Mouse (Mus musculus): ENCODE measurements at regions not wholly inside any gene's neighbourhood (a gene's known extent, or its start where the extent isn't known, plus 50 kb on each side); places are given as distances from the start of the nearest gene placed in this dataset.
A peak's percentile ranks its signal among the peaks of the same experiment; 100 is the strongest.

DNA sequence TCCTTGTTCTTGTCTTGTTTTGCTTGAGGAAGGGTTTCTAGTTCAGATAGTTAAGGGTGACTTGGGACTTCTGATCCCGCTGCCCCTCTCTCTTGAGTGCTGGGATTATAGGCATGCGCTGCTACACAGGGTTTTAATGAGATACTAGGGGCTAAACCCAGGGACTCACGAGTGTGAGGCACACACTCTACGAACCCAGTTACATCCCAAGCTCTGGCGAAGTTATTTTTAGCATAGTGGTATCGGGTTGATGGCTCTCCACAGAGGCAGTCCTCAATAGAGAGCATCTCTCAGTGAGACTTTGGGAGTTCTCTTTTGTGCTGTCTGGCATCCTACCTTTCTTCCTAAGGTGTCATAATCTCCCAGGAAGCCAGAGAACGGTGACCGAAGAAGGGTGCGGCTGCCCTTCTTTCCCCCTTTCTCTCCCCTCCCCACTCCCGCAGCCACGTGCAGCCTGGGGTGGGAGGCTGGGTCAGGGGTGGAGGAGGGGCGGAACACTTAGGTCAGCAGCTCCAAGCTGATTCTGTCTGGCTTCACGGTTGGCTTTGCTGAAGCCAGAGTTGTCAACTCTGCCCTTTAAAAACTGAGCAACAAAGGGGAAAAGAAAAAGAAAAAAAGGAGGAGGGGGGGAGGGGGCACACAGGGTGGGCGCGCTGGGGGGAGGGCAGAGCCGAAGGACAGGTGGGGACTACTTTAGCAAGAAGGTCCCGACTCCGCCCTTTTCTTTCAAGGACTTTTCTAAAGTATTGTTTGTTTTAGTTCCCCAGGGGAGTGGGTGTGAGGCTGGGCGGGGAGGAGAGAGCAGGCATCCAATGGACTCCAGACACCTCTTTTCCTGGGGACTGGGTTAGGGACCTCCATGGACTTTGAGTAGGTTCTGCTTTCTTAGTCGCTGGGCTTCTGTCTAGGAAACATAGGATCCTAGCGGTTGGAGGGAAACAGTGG is 70.4 kb upstream of the Igfbp5 start:
- H3K27ac ChIP-seq (replicated peaks in 1 of 2; ENCODE audit: control insufficient read depth in 1 of 2, insufficient read depth in 1 of 2, low read depth in 2 of 2, low read length in 2 of 2), result peak overlapping the region; percentile 77 to 93
- no peaks in the 10 kb centered on the region for H3K27me3 ChIP-seq (ENCODE audit: control insufficient read depth, insufficient read depth, low read length)
- H3K4me3 ChIP-seq (ENCODE audit: control insufficient read depth in 1 of 2, insufficient read depth in 1 of 2, low read depth in 1 of 2, low read length in 2 of 2), result peak overlapping the region; percentile 2 to 15; a peak in 1 of 4 replicates
- H3K4me1 ChIP-seq (ENCODE audit: control insufficient read depth in 2 of 2, insufficient read depth in 2 of 2, low read length in 2 of 2), result peaks cover 26 to 51% of the 10 kb centered on the region in 2 experiments
- no peaks in the 10 kb centered on the region for H3K36me3 ChIP-seq (ENCODE audit: control insufficient read depth, insufficient read depth, low read length)
- WGBS, result 7% methylated on average over 21 of the region's 21 CpGs
- H3K9ac ChIP-seq (ENCODE audit: low read length), result peak overlapping the region; percentile 35
- peak; percentile 61 for ATAC-seq (ENCODE audit: insufficient number of reproducible peaks, insufficient read depth, low FRiP score, low read depth)
- no peaks in the 10 kb centered on the region for H3K9me3 ChIP-seq (ENCODE audit: control insufficient read depth, low read length)
- H3K4me2 ChIP-seq (ENCODE audit: low read length), result peak overlapping the region; percentile 55

GRCm38 (mm10) chr1:72944221-72944620 is 69.5 kb upstream of the Igfbp5 start:
- ATAC-seq (ENCODE audit: insufficient number of reproducible peaks, insufficient read depth, low FRiP score, low read depth), result peak; percentile 54
- Histone ChIP-seq H3K4me2 (ENCODE audit: low read length) (peak overlapping the region; percentile 55), H3K27me3 (ENCODE audit: control insufficient read depth, insufficient read depth, low read length) (no peaks in the 10 kb centered on the region), H3K9ac (ENCODE audit: low read length) (no peak overlapping the region; the same call in 1 of the 2 replicates), H3K4me1 (ENCODE audit: control insufficient read depth in 2 of 2, insufficient read depth in 2 of 2, low read length in 2 of 2) (peaks cover 26 to 51% of the 10 kb centered on the region in 2 experiments), H3K4me3 (ENCODE audit: control insufficient read depth in 1 of 2, insufficient read depth in 1 of 2, low read depth in 1 of 2, low read length in 2 of 2) (no peak overlapping the region), H3K9me3 (ENCODE audit: control insufficient read depth, low read length) (no peaks in the 10 kb centered on the region), H3K27ac (replicated peaks in 1 of 2; ENCODE audit: control insufficient read depth in 1 of 2, insufficient read depth in 1 of 2, low read depth in 2 of 2, low read length in 2 of 2) (peak overlapping the region; percentile 77 to 93), H3K36me3 (ENCODE audit: control insufficient read depth, insufficient read depth, low read length) (no peaks in the 10 kb centered on the region)
- 16% methylated on average over 3 of the region's 3 CpGs for WGBS

DNA sequence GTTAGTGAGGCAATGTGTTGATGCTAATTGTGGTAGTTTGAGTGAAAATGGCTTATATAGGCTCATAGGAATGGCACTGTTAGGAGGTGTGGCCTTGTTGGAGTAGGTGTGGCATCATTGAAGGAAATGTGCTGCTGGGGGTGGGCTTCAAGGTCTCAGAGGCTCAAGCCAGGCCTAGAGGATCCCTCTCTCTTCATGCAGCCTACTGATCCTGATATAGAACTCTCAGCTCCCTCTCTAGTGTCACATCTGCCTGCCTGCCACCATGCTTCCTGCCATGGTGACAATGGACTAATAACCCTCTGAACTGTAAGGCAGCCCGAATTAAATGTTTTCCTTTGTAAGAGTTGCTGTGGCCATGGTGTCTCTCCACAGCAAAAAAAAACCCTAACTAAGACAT is 68.4 kb upstream of the Igfbp5 start:
- Histone ChIP-seq H3K4me3 (ENCODE audit: control insufficient read depth in 1 of 2, insufficient read depth in 1 of 2, low read depth in 1 of 2, low read length in 2 of 2) (no peak overlapping the region), H3K4me1 (ENCODE audit: control insufficient read depth in 2 of 2, insufficient read depth in 2 of 2, low read length in 2 of 2) (peaks cover 26 to 51% of the 10 kb centered on the region in 2 experiments), H3K27me3 (ENCODE audit: control insufficient read depth, insufficient read depth, low read length) (no peaks in the 10 kb centered on the region), H3K36me3 (ENCODE audit: control insufficient read depth, insufficient read depth, low read length) (no peaks in the 10 kb centered on the region), H3K9me3 (ENCODE audit: control insufficient read depth, low read length) (no peaks in the 10 kb centered on the region), H3K27ac (replicated peaks in 1 of 2; ENCODE audit: control insufficient read depth in 1 of 2, insufficient read depth in 1 of 2, low read depth in 2 of 2, low read length in 2 of 2) (peak overlapping the region in 1 of 2 experiments; percentile 77; a peak in 1 of 4 replicates), H3K4me2 (ENCODE audit: low read length) (no peak overlapping the region), H3K9ac (ENCODE audit: low read length) (no peak overlapping the region)
- no peak for ATAC-seq (ENCODE audit: insufficient number of reproducible peaks, insufficient read depth, low FRiP score, low read depth)
- 82% methylated on average over 1 of the region's 1 CpGs for WGBS

DNA sequence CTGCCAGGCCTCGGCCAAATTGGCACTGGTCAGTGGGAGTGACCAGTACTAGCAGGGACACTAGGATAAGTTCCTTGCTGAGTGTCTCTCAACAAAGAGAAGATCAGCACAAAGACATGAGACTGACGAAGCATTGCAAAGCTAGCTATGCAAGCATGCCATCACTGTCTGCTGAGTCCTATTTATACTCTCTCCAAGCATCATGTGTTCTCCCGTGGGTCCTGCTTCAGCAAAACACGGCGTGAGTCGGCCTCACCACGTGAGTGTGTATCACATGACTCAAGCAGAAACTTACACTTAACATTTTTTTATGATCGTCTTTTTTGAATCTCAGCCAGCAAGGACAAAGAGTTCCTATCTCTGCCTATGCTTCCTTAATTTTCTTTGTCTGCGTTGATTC is 67.7 kb upstream of the Igfbp5 start:
- no peaks in the 10 kb centered on the region for H3K9me3 ChIP-seq (ENCODE audit: control insufficient read depth, low read length)

GRCm38 (mm10) chr1:72939948-72940347 is 65.3 kb upstream of the Igfbp5 start:
- no peak overlapping the region for H3K4me3 ChIP-seq (ENCODE audit: control insufficient read depth in 1 of 2, insufficient read depth in 1 of 2, low read depth in 1 of 2, low read length in 2 of 2)
- no peaks in the 10 kb centered on the region for H3K27me3 ChIP-seq (ENCODE audit: control insufficient read depth, insufficient read depth, low read length)
- no peak overlapping the region for H3K27ac ChIP-seq (replicated peaks in 1 of 2; ENCODE audit: control insufficient read depth in 1 of 2, insufficient read depth in 1 of 2, low read depth in 2 of 2, low read length in 2 of 2)
- H3K4me2 ChIP-seq (ENCODE audit: low read length), result no peak overlapping the region
- H3K36me3 ChIP-seq (ENCODE audit: control insufficient read depth, insufficient read depth, low read length), result no peaks in the 10 kb centered on the region
- WGBS, result 85% methylated on average over 1 of the region's 1 CpGs
- H3K9ac ChIP-seq (ENCODE audit: low read length), result no peak overlapping the region
- no peaks in the 10 kb centered on the region for H3K9me3 ChIP-seq (ENCODE audit: control insufficient read depth, low read length)
- peaks cover 22 to 37% of the 10 kb centered on the region in 2 experiments for H3K4me1 ChIP-seq (ENCODE audit: control insufficient read depth in 2 of 2, insufficient read depth in 2 of 2, low read length in 2 of 2)
- no peak for ATAC-seq (ENCODE audit: insufficient number of reproducible peaks, insufficient read depth, low FRiP score, low read depth)

More for the DNA sequence above, 67.7 kb upstream of the Igfbp5 start:
- peaks cover 26 to 51% of the 10 kb centered on the region in 2 experiments for H3K4me1 ChIP-seq (ENCODE audit: control insufficient read depth in 2 of 2, insufficient read depth in 2 of 2, low read length in 2 of 2)
- H3K4me3 ChIP-seq (ENCODE audit: control insufficient read depth in 1 of 2, insufficient read depth in 1 of 2, low read depth in 1 of 2, low read length in 2 of 2), result no peak overlapping the region
- H3K9ac ChIP-seq (ENCODE audit: low read length), result no peak overlapping the region
- H3K27ac ChIP-seq (replicated peaks in 1 of 2; ENCODE audit: control insufficient read depth in 1 of 2, insufficient read depth in 1 of 2, low read depth in 2 of 2, low read length in 2 of 2), result peak overlapping the region; percentile 18 to 59; a peak in 3 of 4 replicates
- no peaks in the 10 kb centered on the region for H3K36me3 ChIP-seq (ENCODE audit: control insufficient read depth, insufficient read depth, low read length)
- 33% methylated on average over 9 of the region's 9 CpGs for WGBS
- no peak overlapping the region for H3K4me2 ChIP-seq (ENCODE audit: low read length)
- no peaks in the 10 kb centered on the region for H3K27me3 ChIP-seq (ENCODE audit: control insufficient read depth, insufficient read depth, low read length)
- no peak for ATAC-seq (ENCODE audit: insufficient number of reproducible peaks, insufficient read depth, low FRiP score, low read depth)

DNA sequence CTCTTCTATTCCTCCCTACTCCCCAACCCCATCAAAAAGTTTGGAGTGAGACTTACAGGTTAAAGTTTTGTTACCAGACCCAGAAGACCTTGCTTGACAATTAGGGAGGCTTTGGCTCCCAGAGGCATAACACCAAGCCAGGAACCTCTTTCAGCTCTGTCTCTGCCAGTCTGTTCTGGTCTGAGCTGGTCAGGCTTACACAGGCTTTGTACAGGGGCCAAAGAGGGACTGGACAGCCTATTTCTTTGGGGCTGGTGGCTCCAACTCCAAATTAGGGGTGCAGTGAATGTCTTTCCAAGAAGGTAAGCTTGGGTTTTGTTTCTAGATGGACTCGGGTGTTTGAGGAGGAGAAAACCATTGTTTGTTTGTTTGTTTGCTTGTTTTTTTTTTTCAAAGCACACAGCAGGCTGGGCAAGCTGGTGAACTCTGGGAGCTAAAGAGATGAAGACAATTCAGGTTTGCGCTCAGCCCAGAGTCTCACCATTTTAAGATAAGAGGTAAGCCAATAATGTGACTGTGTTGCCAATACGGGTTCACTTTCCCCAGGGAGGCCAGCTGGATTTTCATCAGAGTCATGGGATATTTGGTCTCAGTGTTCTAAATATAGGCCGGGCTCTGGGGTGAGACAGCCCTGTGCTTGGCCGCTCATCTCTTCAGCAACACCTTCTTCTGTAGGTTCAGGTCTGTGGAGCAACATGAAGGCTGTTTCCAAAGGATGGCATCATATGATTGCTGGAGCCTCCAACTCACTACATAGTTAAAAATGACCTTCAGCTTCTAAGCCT is 62.2 kb upstream of the Igfbp5 start:
- Histone ChIP-seq H3K9ac (ENCODE audit: low read length) (no peak overlapping the region), H3K4me1 (ENCODE audit: control insufficient read depth in 2 of 2, insufficient read depth in 2 of 2, low read length in 2 of 2) (peaks cover 8 to 12% of the 10 kb centered on the region in 2 experiments), H3K9me3 (ENCODE audit: control insufficient read depth, low read length) (no peaks in the 10 kb centered on the region), H3K36me3 (ENCODE audit: control insufficient read depth, insufficient read depth, low read length) (no peaks in the 10 kb centered on the region), H3K4me2 (ENCODE audit: low read length) (no peak overlapping the region), H3K27me3 (ENCODE audit: control insufficient read depth, insufficient read depth, low read length) (no peaks in the 10 kb centered on the region), H3K4me3 (ENCODE audit: control insufficient read depth in 1 of 2, insufficient read depth in 1 of 2, low read depth in 1 of 2, low read length in 2 of 2) (no peak overlapping the region), H3K27ac (replicated peaks in 1 of 2; ENCODE audit: control insufficient read depth in 1 of 2, insufficient read depth in 1 of 2, low read depth in 2 of 2, low read length in 2 of 2) (peak overlapping the region in 1 of 2 experiments; percentile 14; a peak in 2 of 4 replicates)
- no peak for ATAC-seq (ENCODE audit: insufficient number of reproducible peaks, insufficient read depth, low FRiP score, low read depth)
- WGBS, result 47% methylated on average over 5 of the region's 5 CpGs

GRCm38 (mm10) chr1:72936231-72936630 is 61.5 kb upstream of the Igfbp5 start:
- Histone ChIP-seq H3K27me3 (ENCODE audit: control insufficient read depth, insufficient read depth, low read length) (no peaks in the 10 kb centered on the region), H3K4me2 (ENCODE audit: low read length) (no peak overlapping the region), H3K4me3 (ENCODE audit: control insufficient read depth in 1 of 2, insufficient read depth in 1 of 2, low read depth in 1 of 2, low read length in 2 of 2) (no peak overlapping the region), H3K9me3 (ENCODE audit: control insufficient read depth, low read length) (no peaks in the 10 kb centered on the region), H3K36me3 (ENCODE audit: control insufficient read depth, insufficient read depth, low read length) (no peaks in the 10 kb centered on the region), H3K4me1 (ENCODE audit: control insufficient read depth in 2 of 2, insufficient read depth in 2 of 2, low read length in 2 of 2) (peaks cover 8 to 12% of the 10 kb centered on the region in 2 experiments), H3K27ac (replicated peaks in 1 of 2; ENCODE audit: control insufficient read depth in 1 of 2, insufficient read depth in 1 of 2, low read depth in 2 of 2, low read length in 2 of 2) (0 out of 4 replicates have a peak overlapping the region, but pooled peaks of 1 of the 2 experiments have one; percentile 14), H3K9ac (ENCODE audit: low read length) (no peak overlapping the region)
- 37% methylated on average over 5 of the region's 5 CpGs for WGBS
- no peak for ATAC-seq (ENCODE audit: insufficient number of reproducible peaks, insufficient read depth, low FRiP score, low read depth)

Data from heart, embryonic 14.5 days (tissue).